Mouse (Mus musculus): ENCODE measurements at regions not wholly inside any gene's neighbourhood (a gene's known extent, or its start where the extent isn't known, plus 50 kb on each side); places are given as distances from the start of the nearest gene placed in this dataset.

DNA sequence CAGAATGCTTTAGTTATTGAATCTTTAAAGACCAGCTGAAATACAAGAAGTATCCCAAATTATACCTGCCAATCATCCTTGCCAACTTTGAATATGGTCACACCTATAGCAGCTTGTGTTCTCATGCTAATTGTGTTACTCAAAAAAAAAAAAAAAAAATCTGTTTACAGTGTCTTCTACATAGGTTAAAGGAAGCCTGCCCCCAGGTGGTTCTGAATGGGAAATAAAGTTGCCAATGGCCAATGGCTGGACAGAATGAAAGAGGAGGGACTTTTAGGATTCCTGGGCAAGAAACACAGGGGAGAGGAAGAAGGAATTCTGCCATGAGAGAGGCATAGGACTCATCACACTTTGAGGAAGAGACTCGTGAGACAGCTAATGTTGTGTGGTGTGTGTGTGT, 197.5 kb upstream of the Gm21897 start:
- TF ChIP-seq CTCF (IDR thresholded peaks at IDR 0.05; ENCODE audit: borderline replicate concordance, control insufficient read depth, extremely low read depth, insufficient read depth, low read length, poor library complexity) = no peak
- no peak for TF ChIP-seq POLR2A (IDR thresholded peaks at IDR 0.05; ENCODE audit: control insufficient read depth, extremely low read depth, insufficient read depth, low read length, poor library complexity)
